Mouse (Mus musculus) liver, embryonic 12.5 days (tissue): ENCODE data around the gene Pdlim7. TPM values are rescaled to one million over a fixed set of nuclear protein-coding genes. Genes with fewer than 3 reads are reported as not detected.

ENCODE experiments used
- ATAC-seq: fragments of 200-750 bp; cut with Nextera tagmentation; 2 replicates; pipeline ENCODE4 v1.8.0; 2017; ENCODE audit warnings: moderate number of reproducible peaks, mild to moderate bottlenecking, moderate library complexity
- H3K27ac ChIP-seq: fragments of 300-500 bp; sonication (generic); 2 replicates; pipeline ENCODE4 v1.5.1; 2016; ENCODE audit warnings: mild to moderate bottlenecking
- H3K27me3 ChIP-seq: fragments of 300-500 bp; sonication (generic); replicated peaks from 2 replicates; pipeline ENCODE4 v1.6.1; 2016; ENCODE audit warnings: mild to moderate bottlenecking, moderate library complexity
- H3K36me3 ChIP-seq: fragments of 300-500 bp; sonication (generic); 2 replicates; pipeline ENCODE4 v1.6.1; 2016; ENCODE audit warnings: mild to moderate bottlenecking, moderate library complexity
- H3K4me1 ChIP-seq: fragments of 300-500 bp; sonication (generic); 2 replicates; pipeline ENCODE4 v1.6.1; 2016
- H3K4me2 ChIP-seq: fragments of 300-500 bp; sonication (generic); 2 replicates; pipeline ENCODE4 v1.6.1; 2016; ENCODE audit warnings: mild to moderate bottlenecking, moderate library complexity
- H3K4me3 ChIP-seq: fragments of 300-500 bp; sonication (generic); 2 replicates; pipeline ENCODE4 v1.5.1; 2016; ENCODE audit warnings: mild to moderate bottlenecking, moderate library complexity
- H3K9ac ChIP-seq: fragments of 300-500 bp; sonication (generic); 2 replicates; pipeline ENCODE4 v1.6.1; 2016; ENCODE audit warnings: mild to moderate bottlenecking, moderate library complexity
- H3K9me3 ChIP-seq: fragments of 300-500 bp; sonication (generic); replicated peaks from 2 replicates; pipeline ENCODE4 v1.6.1; 2016; ENCODE audit warnings: mild to moderate bottlenecking, moderate library complexity
- WGBS: fragments of 180-500 bp; shearing (Covaris S2); methylation state at CpG from one replicate; pipeline ENCODE4 v1.1.7; 2016; ENCODE audit not compliant: insufficient replicate concordance; 5-methylcytosine and 5-hydroxymethylcytosine counted together
- polyA plus RNA-seq: library from polyadenylated mRNA; unstranded; fragments of >200 nt; fragmentation: Nextera tagmentation; extraction: Ambion mirVana; gene quantifications from 2 replicates; pipeline ENCODE4 v1.2.1, GENCODE M21; 2016

The Pdlim7 gene
- polyA plus RNA-seq, 1 experiment from 2014 or later, result 44.3 TPM

GRCm38 (mm10) chr13:55471156-55471818 lies 42.2 kb downstream of the Pdlim7 start:
- peak; percentile 44 for ATAC-seq
- H3K36me3 ChIP-seq, result peaks cover 19% of the 10 kb centered on the region
- H3K27ac ChIP-seq, result no peak overlapping the region
- H3K4me3 ChIP-seq, result peak overlapping the region; percentile 65
- peak overlapping the region; percentile 55 for H3K9ac ChIP-seq
- peaks cover 24% of the 10 kb centered on the region for H3K4me1 ChIP-seq
- peak overlapping the region; percentile 96 for H3K4me2 ChIP-seq
- peaks cover 100% of the 10 kb centered on the region for H3K27me3 ChIP-seq
- H3K9me3 ChIP-seq, result no peaks in the 10 kb centered on the region
- WGBS, result 2% methylated on average over 54 of the region's 54 CpGs

GRCm38 (mm10) chr13:55470372-55470771 lies 43.1 kb downstream of the Pdlim7 start:
- H3K9ac ChIP-seq, result no peak overlapping the region

GRCm38 (mm10) chr13:55468851-55469560 lies 44.5 kb downstream of the Pdlim7 start:
- Histone ChIP-seq H3K27ac (no peak overlapping the region), H3K27me3 (peaks cover 100% of the 10 kb centered on the region), H3K9me3 (no peaks in the 10 kb centered on the region), H3K36me3 (0 out of 2 replicates have a peak, but pooled peaks cover 2% of the 10 kb centered on the region), H3K9ac (no peak overlapping the region), H3K4me1 (peaks cover 33% of the 10 kb centered on the region), H3K4me2 (no peak overlapping the region), H3K4me3 (no peak overlapping the region)
- WGBS, result 38% methylated on average over 13 of the region's 13 CpGs
- no peak for ATAC-seq

More at GRCm38 (mm10) chr13:55470372-55470771, 43.1 kb downstream of the Pdlim7 start:
- Histone ChIP-seq H3K4me1 (peaks cover 24% of the 10 kb centered on the region), H3K4me2 (no peak overlapping the region), H3K9me3 (no peaks in the 10 kb centered on the region), H3K4me3 (no peak overlapping the region), H3K27me3 (peaks cover 100% of the 10 kb centered on the region), H3K27ac (no peak overlapping the region), H3K36me3 (peaks cover 10% of the 10 kb centered on the region)
- WGBS, result 62% methylated on average over 9 of the region's 9 CpGs
- ATAC-seq, result no peak

GRCm38 (mm10) chr13:55465830-55466440 lies 47.5 kb downstream of the Pdlim7 start:
- no peak overlapping the region for H3K9ac ChIP-seq
- H3K27me3 ChIP-seq, result peaks cover 89% of the 10 kb centered on the region
- H3K4me1 ChIP-seq, result peaks cover 18% of the 10 kb centered on the region
- 34% methylated on average over 5 of the region's 5 CpGs for WGBS
- H3K27ac ChIP-seq, result no peak overlapping the region
- no peak for ATAC-seq
- no peak overlapping the region for H3K4me3 ChIP-seq
- H3K4me2 ChIP-seq, result no peak overlapping the region
- H3K36me3 ChIP-seq, result peaks cover 17% of the 10 kb centered on the region; the same call in 1 of the 2 replicates
- no peaks in the 10 kb centered on the region for H3K9me3 ChIP-seq

- Histone ChIP-seq H3K27me3 (peaks cover 82% of the 10 kb centered on the region), H3K27ac (no peak overlapping the region), H3K4me2 (no peak overlapping the region), H3K4me1 (peaks cover 17% of the 10 kb centered on the region), H3K36me3 (peaks cover 24% of the 10 kb centered on the region), H3K9ac (no peak overlapping the region), H3K4me3 (no peak overlapping the region), H3K9me3 (no peaks in the 10 kb centered on the region)
- ATAC-seq, result no peak
- WGBS, result 24% methylated on average over 3 of the region's 3 CpGs
These were observed 48.3 kb downstream of the Pdlim7 start for GRCm38 (mm10) chr13:55465184-55465583.

- ATAC-seq, result peak; percentile 27; the same call in 1 of the 2 replicates
- H3K9me3 ChIP-seq, result no peaks in the 10 kb centered on the region
- H3K4me3 ChIP-seq, result peak within 1 kb of the TSS; percentile 53
- peaks cover 72% of the 10 kb centered on the region for H3K27me3 ChIP-seq
- H3K4me2 ChIP-seq, result peak within 1 kb of the TSS; percentile 75
- peak within 1 kb of the TSS; percentile 42 for H3K9ac ChIP-seq
- peaks cover 34% of the 10 kb centered on the region for H3K36me3 ChIP-seq
- WGBS, result 2% methylated on average over 83 of the region's 84 CpGs
- H3K4me1 ChIP-seq, result peaks cover 17% of the 10 kb centered on the region
- no peak within 1 kb of the TSS for H3K27ac ChIP-seq
These were observed 49.2 kb downstream of the Pdlim7 start, which contains the start of gene Prr7 for GRCm38 (mm10) chr13:55464027-55464884. Gene Prr7 (plus strand): TSS chr13:55464267.

- Histone ChIP-seq H3K4me3 (peak overlapping the region; percentile 53), H3K4me1 (peaks cover 17% of the 10 kb centered on the region), H3K27me3 (peaks cover 65% of the 10 kb centered on the region), H3K9ac (0 out of 2 replicates have a peak overlapping the region, but pooled peaks have one; percentile 42), H3K27ac (no peak overlapping the region), H3K9me3 (no peaks in the 10 kb centered on the region), H3K36me3 (peaks cover 41% of the 10 kb centered on the region), H3K4me2 (peak overlapping the region; percentile 75)
- no peak for ATAC-seq
- WGBS, result 17% methylated on average over 14 of the region's 14 CpGs
These were observed 50.0 kb downstream of the Pdlim7 start for GRCm38 (mm10) chr13:55463399-55464026.

- Histone ChIP-seq H3K9me3 (no peaks in the 10 kb centered on the region), H3K4me3 (no peak overlapping the region), H3K4me2 (0 out of 2 replicates have a peak overlapping the region, but pooled peaks have one; percentile 75), H3K9ac (no peak overlapping the region), H3K36me3 (peaks cover 47% of the 10 kb centered on the region), H3K27ac (no peak overlapping the region), H3K27me3 (peaks cover 60% of the 10 kb centered on the region), H3K4me1 (peaks cover 17% of the 10 kb centered on the region)
- 40% methylated on average over 2 of the region's 2 CpGs for WGBS
- no peak for ATAC-seq
These were observed 50.5 kb downstream of the Pdlim7 start for GRCm38 (mm10) chr13:55462965-55463364.

GRCm38 (mm10) chr13:55451785-55452549 lies 61.5 kb downstream of the Pdlim7 start:
- Histone ChIP-seq H3K36me3 (peaks cover 95% of the 10 kb centered on the region), H3K9ac (no peak overlapping the region)
- 89% methylated on average over 16 of the region's 16 CpGs for WGBS

GRCm38 (mm10) chr13:55451296-55451695 lies 62.2 kb downstream of the Pdlim7 start:
- no peaks in the 10 kb centered on the region for H3K27me3 ChIP-seq
- H3K4me1 ChIP-seq, result peaks cover 38% of the 10 kb centered on the region
- H3K4me2 ChIP-seq, result no peak overlapping the region
- H3K9me3 ChIP-seq, result no peaks in the 10 kb centered on the region
- WGBS, result 82% methylated on average over 10 of the region's 10 CpGs
- H3K4me3 ChIP-seq, result no peak overlapping the region
- H3K36me3 ChIP-seq, result peaks cover 88% of the 10 kb centered on the region
- no peak overlapping the region for H3K9ac ChIP-seq
- H3K27ac ChIP-seq, result no peak overlapping the region
- no peak for ATAC-seq

More at GRCm38 (mm10) chr13:55451785-55452549, 61.5 kb downstream of the Pdlim7 start:
- Histone ChIP-seq H3K27ac (no peak overlapping the region), H3K4me3 (no peak overlapping the region), H3K4me1 (peaks cover 32% of the 10 kb centered on the region), H3K4me2 (no peak overlapping the region), H3K27me3 (no peaks in the 10 kb centered on the region), H3K9me3 (no peaks in the 10 kb centered on the region)
- no peak for ATAC-seq
